Mouse (Mus musculus) C2C12 (cell line): ENCODE measurements around the gene Bri3bp. TPM values are rescaled to one million over a fixed set of nuclear protein-coding genes. Genes with fewer than 3 reads are reported as not detected.
A peak's percentile ranks its signal among the peaks of the same experiment; 100 is the strongest.

Experiments used
- H3K27me3 ChIP-seq: one replicate; pipeline ENCODE4 v1.6.1; 2011; ENCODE audit not compliant: control insufficient read depth, insufficient read depth, insufficient read length
- H3K36me3 ChIP-seq: one replicate; pipeline ENCODE4 v1.6.1; 2011; ENCODE audit not compliant: control insufficient read depth, insufficient read depth
- H3K4me3 ChIP-seq: one replicate; pipeline ENCODE4 v1.5.1; 2011; ENCODE audit warnings: mild to moderate bottlenecking, control low read depth; ENCODE audit not compliant: poor library complexity, insufficient read depth, severe bottlenecking
- H3K79me2 ChIP-seq: one replicate; pipeline ENCODE4 v1.6.1; 2011; ENCODE audit not compliant: control insufficient read depth, insufficient read depth
- H3K79me3 ChIP-seq: one replicate; pipeline ENCODE4 v1.6.1; 2011; ENCODE audit warnings: low read depth, control low read depth
- H3ac ChIP-seq: one replicate; pipeline ENCODE3; 2011; ENCODE audit warnings: low read depth; ENCODE audit not compliant: control insufficient read depth, insufficient read length
- CEBPB ChIP-seq: IDR thresholded peaks from one replicate; pipeline ENCODE4 v1.6.1; 2011; ENCODE audit warnings: low read depth, mild to moderate bottlenecking, control low read depth, moderate library complexity
- CTCF ChIP-seq: IDR thresholded peaks from one replicate; pipeline ENCODE4 v1.5.1; 2011; ENCODE audit not compliant: control insufficient read depth, insufficient read depth, insufficient read length
- FOSL1 ChIP-seq: IDR thresholded peaks from one replicate; pipeline ENCODE4 v1.8.0; 2011; ENCODE audit warnings: mild to moderate bottlenecking, low read length; ENCODE audit not compliant: poor library complexity, insufficient read depth, severe bottlenecking
- MAX ChIP-seq: IDR thresholded peaks from one replicate; pipeline ENCODE4 v1.6.1; 2011; ENCODE audit warnings: mild to moderate bottlenecking, control low read depth
- MYOD1 ChIP-seq: IDR thresholded peaks from one replicate; pipeline ENCODE4 v1.6.1; 2011; ENCODE audit warnings: low read depth; ENCODE audit not compliant: control insufficient read depth, insufficient read length
- MYOG ChIP-seq: IDR thresholded peaks from one replicate; pipeline ENCODE4 v1.6.1; 2011; ENCODE audit not compliant: control insufficient read depth, insufficient read length; ENCODE audit errors: extremely low read depth
- USF1 ChIP-seq: IDR thresholded peaks from one replicate; pipeline ENCODE4 v1.6.1; 2011; ENCODE audit warnings: low read depth, mild to moderate bottlenecking, control low read depth, moderate library complexity
- polyA plus RNA-seq: library from polyadenylated mRNA; unstranded; fragments of >200 nt; fragmentation: generic; extraction: Trizol; gene quantifications from one replicate; pipeline ENCODE4 v1.2.1, GENCODE M21; 2012; ENCODE audit warnings: missing spikeins

The Bri3bp gene
- polyA plus RNA-seq, 1 experiment = 29.4 TPM

- Histone ChIP-seq H3K79me2 (peaks cover 19% of the 10 kb centered on the region), H3ac (peak overlapping the region; percentile 41), H3K4me3 (peak overlapping the region; percentile 21), H3K36me3 (peaks cover 2% of the 10 kb centered on the region), H3K79me3 (peaks cover 8% of the 10 kb centered on the region), H3K27me3 (no peaks in the 10 kb centered on the region)
- TF ChIP-seq MAX (peak; percentile 53), USF1 (peak; percentile 2), CTCF (no peak), MYOD1 (no peak)
Observed at GRCm38 (mm10) chr5:125393622-125394603, 47.5 kb upstream of the Bri3bp start.

GRCm38 (mm10) chr5:125395008-125395407 lies 46.4 kb upstream of the Bri3bp start:
- H3K27me3 ChIP-seq = no peaks in the 10 kb centered on the region
- no peaks in the 10 kb centered on the region for H3K36me3 ChIP-seq
- no peak overlapping the region for H3ac ChIP-seq
- H3K79me3 ChIP-seq = peaks cover 2% of the 10 kb centered on the region
- no peak overlapping the region for H3K4me3 ChIP-seq
- TF ChIP-seq CTCF (no peak), USF1 (peak; percentile 80), MAX (no peak), CEBPB (no peak), MYOG (no peak), MYOD1 (no peak)
- peaks cover 11% of the 10 kb centered on the region for H3K79me2 ChIP-seq

GRCm38 (mm10) chr5:125400903-125401302 lies 40.5 kb upstream of the Bri3bp start:
- no peak for TF ChIP-seq MYOD1
- Histone ChIP-seq H3ac (no peak overlapping the region), H3K27me3 (no peaks in the 10 kb centered on the region), H3K4me3 (no peak overlapping the region), H3K79me2 (no peaks in the 10 kb centered on the region), H3K36me3 (no peaks in the 10 kb centered on the region), H3K79me3 (no peaks in the 10 kb centered on the region)

DNA sequence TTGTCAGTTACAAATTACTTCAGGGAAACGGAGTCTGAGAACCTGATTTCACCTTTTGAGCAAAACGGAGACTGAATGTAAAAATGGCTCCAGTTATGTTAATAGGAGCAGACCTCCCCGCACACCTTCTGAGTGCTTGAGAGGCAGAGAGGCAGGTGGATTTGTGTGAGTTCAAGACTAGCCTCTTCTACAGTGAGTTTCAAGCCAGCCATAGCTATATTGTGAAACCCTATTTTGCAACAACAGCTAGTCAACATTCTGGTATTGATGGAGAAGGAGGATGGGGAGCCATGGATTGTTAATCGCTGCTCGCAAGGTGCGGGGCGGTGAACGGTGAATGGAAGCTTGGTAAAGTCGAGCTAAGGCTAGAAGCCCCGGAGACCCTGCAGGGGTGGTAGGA lies 38.9 kb upstream of the Bri3bp start:
- no peak for TF ChIP-seq FOSL1
- TF ChIP-seq CTCF = no peak
- TF ChIP-seq MYOG = no peak
- no peak for TF ChIP-seq CEBPB
- H3K4me3 ChIP-seq = no peak overlapping the region
- H3K27me3 ChIP-seq = no peaks in the 10 kb centered on the region
- H3ac ChIP-seq = no peak overlapping the region
- H3K36me3 ChIP-seq = no peaks in the 10 kb centered on the region
- H3K79me3 ChIP-seq = no peaks in the 10 kb centered on the region
- no peaks in the 10 kb centered on the region for H3K79me2 ChIP-seq

DNA sequence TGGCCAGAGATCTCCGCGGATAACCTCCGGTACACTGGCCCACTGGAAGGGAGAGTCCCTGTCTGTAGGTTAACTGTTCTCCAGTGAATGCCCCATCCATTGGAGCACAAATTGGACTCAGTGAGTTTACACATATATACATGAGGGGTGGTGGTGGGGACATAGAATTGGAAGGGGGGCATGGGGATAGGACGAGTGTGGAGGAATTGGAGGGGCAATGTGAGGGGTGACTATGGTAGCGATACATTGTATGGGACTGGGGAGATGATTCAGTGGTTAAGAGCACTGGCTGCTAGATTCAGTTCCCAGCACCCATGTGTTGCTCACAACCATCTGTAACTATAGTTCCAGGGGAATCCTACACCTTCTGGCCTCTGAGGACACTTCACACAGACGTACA lies 38.4 kb upstream of the Bri3bp start:
- Histone ChIP-seq H3K79me2 (no peaks in the 10 kb centered on the region), H3ac (no peak overlapping the region), H3K79me3 (no peaks in the 10 kb centered on the region), H3K36me3 (no peaks in the 10 kb centered on the region), H3K4me3 (no peak overlapping the region), H3K27me3 (no peaks in the 10 kb centered on the region)
- no peak for TF ChIP-seq CEBPB
- no peak for TF ChIP-seq CTCF
- no peak for TF ChIP-seq USF1
- no peak for TF ChIP-seq MAX
- TF ChIP-seq MYOG = no peak
- TF ChIP-seq FOSL1 = no peak
- no peak for TF ChIP-seq MYOD1
